Mouse (Mus musculus) stomach, postnatal 0 days (tissue): ENCODE data around the gene Acvr2a.

Source experiments
- CTCF ChIP-seq: IDR thresholded peaks from 2 replicates; pipeline ENCODE4 v1.5.1; 2016; ENCODE audit warnings: antibody characterized with exemption, low read depth, mild to moderate bottlenecking, moderate library complexity
- EP300 ChIP-seq: optimal IDR thresholded peaks from 2 replicates; pipeline ENCODE3; 2016; ENCODE audit warnings: antibody characterized with exemption

DNA sequence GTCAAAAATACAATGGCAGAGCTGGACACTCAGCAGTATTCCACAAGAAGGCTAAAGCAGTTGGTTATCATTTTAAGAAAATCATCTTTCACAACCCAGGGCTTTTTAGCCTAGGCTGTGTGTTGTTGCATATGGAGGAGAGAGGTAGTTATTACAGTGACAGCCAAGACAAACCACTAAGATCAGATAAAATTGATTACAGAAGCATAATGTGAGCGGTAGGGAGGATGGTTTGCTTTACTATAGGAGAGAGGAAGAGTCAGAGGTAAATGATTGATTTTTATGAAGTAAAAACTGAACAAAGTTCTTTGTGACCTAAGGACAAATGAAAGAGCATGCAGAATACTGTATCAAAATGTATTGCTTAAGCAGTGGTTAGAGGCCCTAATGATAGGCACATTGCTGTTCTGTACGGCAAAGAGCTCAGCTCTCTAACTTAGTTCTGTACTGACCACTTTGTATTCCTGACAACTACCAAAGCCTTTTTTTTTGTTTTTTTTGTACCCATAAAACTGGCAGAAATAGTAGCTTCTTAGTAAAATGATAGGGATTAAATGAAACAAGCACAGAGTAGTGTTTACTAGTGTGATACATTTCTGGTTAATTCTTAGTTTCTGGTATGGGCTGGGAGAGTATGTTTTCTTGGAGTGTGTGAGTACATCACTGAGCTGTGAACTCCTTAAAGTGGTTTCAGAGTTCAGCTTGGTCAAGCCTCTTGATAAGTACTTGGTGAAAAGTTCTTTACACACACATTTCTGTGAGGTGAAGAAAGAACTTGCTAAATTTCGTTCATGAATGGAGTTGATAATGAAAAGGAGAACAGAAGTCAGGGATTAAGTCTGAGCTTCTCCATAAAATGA, 27.9 kb downstream of the Acvr2a start:
- TF ChIP-seq CTCF (no peak), EP300 (no peak)
